Mouse (Mus musculus) heart, embryonic 13.5 days (tissue): ENCODE measurements around the gene Sec22c. TPM values are rescaled to one million over a fixed set of nuclear protein-coding genes. Genes with fewer than 3 reads are reported as not detected.

Experiments used
- ATAC-seq: fragments of 200-750 bp; cut with Nextera tagmentation; 2 replicates; pipeline ENCODE4 v1.8.0; 2017; ENCODE audit warnings: moderate TSS enrichment; ENCODE audit not compliant: insufficient number of reproducible peaks, low FRiP score, low TSS enrichment; ENCODE audit errors: extremely low read depth
- H3K27ac ChIP-seq: fragments of 300-500 bp; sonication (generic); replicated peaks from 2 replicates; pipeline ENCODE4 v1.5.1; 2015; ENCODE audit warnings: moderate library complexity, mild to moderate bottlenecking, inconsistent platforms
- H3K27me3 ChIP-seq: fragments of 300-500 bp; sonication (generic); replicated peaks from 2 replicates; pipeline ENCODE4 v1.6.1; 2015; ENCODE audit warnings: mild to moderate bottlenecking, inconsistent platforms
- H3K36me3 ChIP-seq: fragments of 300-500 bp; sonication (generic); 2 replicates; pipeline ENCODE4 v1.6.1; 2015; ENCODE audit warnings: mild to moderate bottlenecking, inconsistent platforms
- H3K4me1 ChIP-seq: fragments of 300-500 bp; sonication (generic); 2 replicates; pipeline ENCODE4 v1.6.1; 2015; ENCODE audit warnings: inconsistent platforms
- H3K4me2 ChIP-seq: fragments of 300-500 bp; sonication (generic); 2 replicates; pipeline ENCODE4 v1.6.1; 2015; ENCODE audit warnings: inconsistent platforms, mild to moderate bottlenecking, moderate library complexity
- H3K4me3 ChIP-seq: fragments of 300-500 bp; sonication (generic); 2 replicates; pipeline ENCODE4 v1.5.1; 2015; ENCODE audit warnings: moderate library complexity, mild to moderate bottlenecking, inconsistent platforms
- H3K9ac ChIP-seq: fragments of 300-500 bp; sonication (generic); 2 replicates; pipeline ENCODE4 v1.6.1; 2015; ENCODE audit warnings: inconsistent platforms, mild to moderate bottlenecking, moderate library complexity
- H3K9me3 ChIP-seq: fragments of 300-500 bp; sonication (generic); 2 replicates; pipeline ENCODE4 v1.6.1; 2016; ENCODE audit warnings: inconsistent platforms
- WGBS: fragments of 180-500 bp; shearing (Covaris S2); methylation state at CpG from one replicate; pipeline ENCODE4 v1.1.7; 2015; ENCODE audit warnings: mixed read lengths; 5-methylcytosine and 5-hydroxymethylcytosine counted together
- polyA plus RNA-seq: library from polyadenylated mRNA; unstranded; fragments of >200 nt; fragmentation: Nextera tagmentation; extraction: Ambion mirVana; gene quantifications from 2 replicates; pipeline ENCODE4 v1.2.1, GENCODE M21; 2015

The Sec22c gene
- polyA plus RNA-seq, 1 experiment from 2014 or later, result 6.3 TPM

DNA sequence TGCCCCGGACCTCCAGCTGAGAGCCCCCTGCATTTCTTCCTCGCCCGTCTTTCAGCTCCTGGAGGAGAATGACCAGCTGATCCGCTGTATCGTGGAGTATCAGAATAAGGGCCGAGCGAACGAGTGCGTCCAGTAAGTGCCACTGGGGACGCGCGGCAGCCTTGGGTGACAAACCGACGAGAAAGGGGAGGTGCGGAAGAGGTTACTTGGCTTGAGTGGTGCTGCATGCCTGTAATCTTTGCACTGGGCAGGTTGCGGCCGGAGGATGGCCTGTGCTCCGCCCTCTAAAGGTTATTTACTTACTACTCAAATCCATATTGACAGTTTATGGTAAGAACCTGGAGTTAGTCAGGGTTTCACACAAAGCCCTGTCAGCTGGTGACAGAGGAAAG, 5.3 kb upstream of the Sec22c start:
- Histone ChIP-seq H3K4me2 (peak overlapping the region; percentile 84), H3K36me3 (peaks cover 19% of the 10 kb centered on the region), H3K27ac (peak overlapping the region; percentile 99), H3K4me3 (peak overlapping the region; percentile 94), H3K4me1 (peaks cover 39% of the 10 kb centered on the region), H3K9me3 (no peaks in the 10 kb centered on the region), H3K9ac (peak overlapping the region; percentile 97), H3K27me3 (no peaks in the 10 kb centered on the region)
- no peak for ATAC-seq
- WGBS, result under 1% methylated on average over 18 of the region's 18 CpGs

- Histone ChIP-seq H3K36me3 (peaks cover 19% of the 10 kb centered on the region), H3K4me3 (peak within 1 kb of the TSS; percentile 94), H3K9ac (peak within 1 kb of the TSS; percentile 97), H3K9me3 (no peaks in the 10 kb centered on the region), H3K4me1 (peaks cover 44% of the 10 kb centered on the region), H3K27ac (peak within 1 kb of the TSS; percentile 99), H3K4me2 (peak within 1 kb of the TSS; percentile 84), H3K27me3 (no peaks in the 10 kb centered on the region)
- 4% methylated on average over 37 of the region's 37 CpGs for WGBS
- peak; percentile 100 for ATAC-seq
Measured at GRCm38 (mm10) chr9:121709898-121710583, 4.8 kb upstream of the Sec22c start, which contains the start of gene Ss18l2. TSS of gene Ss18l2 (plus strand) at chr9:121710329.

DNA sequence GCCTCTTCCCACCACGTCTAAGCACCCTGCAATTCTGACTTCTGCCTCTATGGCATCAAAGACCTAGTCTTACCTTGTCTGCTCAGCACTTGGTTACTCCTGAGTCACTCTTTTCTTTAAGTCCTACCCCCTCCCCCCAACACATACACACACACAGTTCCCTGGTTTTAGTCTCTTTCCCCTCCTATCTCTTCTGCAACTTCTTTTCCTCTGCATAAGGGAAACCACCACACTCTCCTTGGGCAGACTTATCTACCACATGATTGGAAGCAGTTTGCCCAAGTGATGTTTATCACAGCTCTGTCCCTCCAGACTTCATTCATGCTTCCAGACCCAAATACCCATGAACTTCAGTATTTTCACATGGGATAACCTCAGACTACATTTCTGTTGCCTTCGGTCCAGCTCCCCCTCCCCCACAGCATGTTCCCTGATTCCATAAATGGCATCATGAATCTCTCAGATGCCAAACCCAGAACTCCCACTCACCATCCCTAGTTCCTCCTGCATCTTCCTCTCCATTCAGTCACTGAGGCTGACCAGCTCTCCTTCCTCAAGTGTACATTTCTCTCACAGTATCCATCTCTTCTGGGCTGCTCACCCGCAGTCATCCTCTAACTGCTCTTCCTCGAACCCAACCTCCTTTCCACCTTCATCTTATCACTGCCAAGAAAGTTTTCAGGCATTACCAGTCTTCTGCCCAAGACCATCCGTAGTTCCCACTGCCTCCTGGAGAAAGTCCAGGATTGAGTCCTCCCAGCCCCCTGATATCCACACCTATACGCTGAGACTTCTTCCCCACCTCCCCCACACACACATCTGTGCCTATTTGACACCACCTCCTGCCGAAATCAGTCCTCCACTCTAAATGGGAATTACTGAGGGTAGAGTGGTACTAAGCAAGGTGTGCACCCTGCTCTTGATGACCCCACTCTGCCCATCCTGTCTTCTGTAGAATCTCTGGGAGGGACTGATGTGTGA, 3.5 kb upstream of the Sec22c start:
- Histone ChIP-seq H3K9ac (peak overlapping the region; percentile 68; the same call in 1 of the 2 replicates), H3K9me3 (no peaks in the 10 kb centered on the region), H3K27ac (no peak overlapping the region), H3K4me3 (no peak overlapping the region), H3K4me2 (no peak overlapping the region), H3K4me1 (peaks cover 51% of the 10 kb centered on the region), H3K27me3 (no peaks in the 10 kb centered on the region), H3K36me3 (peaks cover 17% of the 10 kb centered on the region)
- ATAC-seq, result no peak
- WGBS, result 69% methylated on average over 7 of the region's 7 CpGs

- no peaks in the 10 kb centered on the region for H3K9me3 ChIP-seq
- H3K4me3 ChIP-seq, result no peak overlapping the region
- no peak for ATAC-seq
- H3K4me2 ChIP-seq, result no peak overlapping the region
- peaks cover 7% of the 10 kb centered on the region for H3K36me3 ChIP-seq
- 0 out of 2 replicates have a peak overlapping the region, but pooled peaks have one; percentile 13 for H3K9ac ChIP-seq
- 46% methylated on average over 6 of the region's 6 CpGs for WGBS
- H3K27ac ChIP-seq, result no peak overlapping the region
- peaks cover 53% of the 10 kb centered on the region for H3K4me1 ChIP-seq
- no peaks in the 10 kb centered on the region for H3K27me3 ChIP-seq
Measured at GRCm38 (mm10) chr9:121707801-121708200, 2.5 kb upstream of the Sec22c start.

DNA sequence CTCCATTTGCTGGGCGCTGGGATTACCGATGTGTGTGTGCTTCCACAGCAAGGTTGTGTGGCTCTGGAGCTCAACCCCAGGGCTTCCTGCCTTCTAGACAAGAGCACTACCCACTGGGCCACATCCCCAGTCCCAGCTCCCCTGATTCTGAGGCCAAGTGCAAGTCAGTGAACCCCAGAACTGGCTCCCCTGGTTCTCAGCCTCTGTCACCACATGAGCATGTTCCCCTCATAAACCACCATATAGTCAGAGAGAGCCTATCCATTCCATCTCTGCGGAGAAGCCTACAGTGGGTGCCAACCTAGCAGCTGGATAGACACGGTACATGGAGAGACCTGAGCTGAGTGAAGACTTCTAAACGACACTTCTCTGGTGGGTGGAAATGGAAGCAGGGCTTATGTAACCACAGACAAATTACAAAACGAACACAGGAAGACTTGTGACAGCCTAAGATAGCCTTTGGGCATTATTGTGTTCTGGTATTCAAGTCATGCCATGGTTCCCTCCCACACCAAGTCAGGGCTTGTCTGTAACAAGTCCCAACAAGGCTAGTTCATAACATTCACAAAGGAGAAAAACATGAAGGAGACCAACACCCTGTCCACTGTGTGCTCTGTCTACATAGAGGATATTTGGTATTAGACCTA, 862 bp upstream of the Sec22c start:
- WGBS, result 74% methylated on average over 6 of the region's 6 CpGs

DNA sequence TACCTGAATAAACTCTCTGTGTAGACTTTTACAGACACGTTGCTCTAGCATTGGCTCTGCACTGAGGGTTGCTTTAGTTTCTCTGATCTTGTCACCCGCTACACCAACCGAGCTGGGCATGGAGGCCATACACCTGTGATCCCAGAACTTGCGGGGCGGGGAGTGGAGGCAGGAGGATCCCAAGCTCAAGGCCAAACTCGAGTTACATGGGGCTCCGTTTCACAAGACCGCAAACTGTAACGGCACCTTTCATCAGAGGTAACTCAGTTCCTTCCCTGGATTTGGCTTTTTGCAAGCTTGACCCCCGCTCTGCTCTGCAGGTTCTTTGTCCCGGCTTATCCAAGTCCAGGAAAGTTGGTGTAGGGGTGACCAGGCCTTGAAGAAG, 1.0 kb downstream of the Sec22c start:
- Histone ChIP-seq H3K9me3 (no peaks in the 10 kb centered on the region), H3K4me2 (peak overlapping the region; percentile 94), H3K9ac (peak overlapping the region; percentile 86), H3K4me3 (peak overlapping the region; percentile 73), H3K27ac (no peak overlapping the region), H3K36me3 (peaks cover 5% of the 10 kb centered on the region; the same call in 1 of the 2 replicates), H3K4me1 (peaks cover 33% of the 10 kb centered on the region), H3K27me3 (no peaks in the 10 kb centered on the region)
- WGBS, result 42% methylated on average over 11 of the region's 11 CpGs
- no peak for ATAC-seq

More for the DNA sequence above, 862 bp upstream of the Sec22c start:
- no peak for ATAC-seq
- Histone ChIP-seq H3K27ac (no peak overlapping the region), H3K9me3 (no peaks in the 10 kb centered on the region), H3K4me1 (peaks cover 42% of the 10 kb centered on the region), H3K9ac (no peak overlapping the region), H3K4me3 (no peak overlapping the region), H3K36me3 (no peaks in the 10 kb centered on the region), H3K4me2 (peak overlapping the region; percentile 94; the same call in 1 of the 2 replicates), H3K27me3 (no peaks in the 10 kb centered on the region)

- no peak for ATAC-seq
- H3K27me3 ChIP-seq, result no peaks in the 10 kb centered on the region
- no peaks in the 10 kb centered on the region for H3K4me1 ChIP-seq
- no peak overlapping the region for H3K4me2 ChIP-seq
- H3K36me3 ChIP-seq, result peaks cover 30% of the 10 kb centered on the region
- H3K27ac ChIP-seq, result no peak overlapping the region
- H3K4me3 ChIP-seq, result no peak overlapping the region
- WGBS, result 94% methylated on average over 1 of the region's 1 CpGs
- no peaks in the 10 kb centered on the region for H3K9me3 ChIP-seq
- no peak overlapping the region for H3K9ac ChIP-seq
Measured at GRCm38 (mm10) chr9:121697150-121698049, 7.9 kb downstream of the Sec22c start.

GRCm38 (mm10) chr9:121696626-121697025, 8.7 kb downstream of the Sec22c start:
- 84% methylated on average over 9 of the region's 9 CpGs for WGBS
- Histone ChIP-seq H3K4me3 (no peak overlapping the region), H3K27me3 (no peaks in the 10 kb centered on the region), H3K27ac (no peak overlapping the region), H3K9me3 (no peaks in the 10 kb centered on the region), H3K4me1 (no peaks in the 10 kb centered on the region), H3K36me3 (peaks cover 32% of the 10 kb centered on the region), H3K9ac (no peak overlapping the region), H3K4me2 (no peak overlapping the region)
- ATAC-seq, result no peak

- 73% methylated on average over 12 of the region's 12 CpGs for WGBS
Measured at GRCm38 (mm10) chr9:121694736-121695135, 10.6 kb downstream of the Sec22c start.

DNA sequence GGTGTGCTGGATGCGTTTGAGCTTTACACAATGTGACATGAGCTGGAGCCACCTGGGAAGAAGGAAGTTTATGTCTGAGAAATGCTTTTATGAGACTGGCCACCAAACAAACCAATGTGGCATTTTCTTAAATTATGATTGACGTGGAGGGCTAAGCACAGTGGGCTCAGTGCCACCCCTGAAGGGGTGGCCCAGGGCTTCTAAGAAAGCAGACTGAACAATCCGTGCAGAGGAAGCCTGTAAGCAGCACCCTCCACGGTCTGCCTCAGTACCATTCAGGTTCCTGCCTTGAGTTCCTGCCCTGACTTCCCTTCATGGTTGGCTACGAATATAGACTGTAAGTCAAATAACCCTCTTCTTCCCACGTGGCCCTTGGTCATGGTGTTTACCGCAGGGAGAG, 14.6 kb downstream of the Sec22c start:
- Histone ChIP-seq H3K9me3 (no peaks in the 10 kb centered on the region), H3K4me1 (no peaks in the 10 kb centered on the region), H3K27me3 (no peaks in the 10 kb centered on the region), H3K9ac (no peak overlapping the region), H3K4me3 (no peak overlapping the region), H3K27ac (no peak overlapping the region), H3K4me2 (no peak overlapping the region), H3K36me3 (peaks cover 52% of the 10 kb centered on the region)
- ATAC-seq, result no peak
- 81% methylated on average over 7 of the region's 7 CpGs for WGBS

More at GRCm38 (mm10) chr9:121694736-121695135, 10.6 kb downstream of the Sec22c start:
- Histone ChIP-seq H3K27ac (no peak overlapping the region), H3K4me1 (no peaks in the 10 kb centered on the region), H3K4me2 (no peak overlapping the region), H3K9me3 (no peaks in the 10 kb centered on the region), H3K27me3 (no peaks in the 10 kb centered on the region), H3K4me3 (no peak overlapping the region), H3K9ac (no peak overlapping the region), H3K36me3 (peaks cover 37% of the 10 kb centered on the region)
- ATAC-seq, result no peak
